Mouse (Mus musculus) myocyte (in vitro differentiated cells): ENCODE data around the gene Tesc. TPM values are rescaled to one million over a fixed set of nuclear protein-coding genes. Genes with fewer than 3 reads are reported as not detected.

Experiments used
- H3K27me3 ChIP-seq: one replicate; pipeline ENCODE4 v1.6.1; 2011; ENCODE audit not compliant: control insufficient read depth, insufficient read depth, insufficient read length
- H3K36me3 ChIP-seq: one replicate; pipeline ENCODE4 v1.6.1; 2011; ENCODE audit not compliant: control insufficient read depth, insufficient read depth
- H3K4me2 ChIP-seq: one replicate; pipeline ENCODE4 v1.6.1; 2011; ENCODE audit warnings: low read depth, control low read depth
- H3K4me3 ChIP-seq: one replicate; pipeline ENCODE4 v1.5.1; 2011; ENCODE audit warnings: mild to moderate bottlenecking, control low read depth, moderate library complexity
- H3K79me2 ChIP-seq: one replicate; pipeline ENCODE4 v1.6.1; 2011; ENCODE audit not compliant: control insufficient read depth, insufficient read depth
- H3ac ChIP-seq: one replicate; pipeline ENCODE4 v1.6.1; 2011; ENCODE audit not compliant: control insufficient read depth, insufficient read length
- CEBPB ChIP-seq: IDR thresholded peaks from 2 replicates; pipeline ENCODE4 v1.6.1; 2011; ENCODE audit warnings: mild to moderate bottlenecking, moderate library complexity; ENCODE audit not compliant: poor library complexity, insufficient read depth, severe bottlenecking
- E2F4 ChIP-seq: IDR thresholded peaks from one replicate; pipeline ENCODE4 v1.6.1; 2011; ENCODE audit warnings: mild to moderate bottlenecking, control low read depth, moderate library complexity; ENCODE audit not compliant: insufficient read depth
- MAX ChIP-seq: IDR thresholded peaks from one replicate; pipeline ENCODE4 v1.6.1; 2011; ENCODE audit warnings: low read depth, mild to moderate bottlenecking, control low read depth
- MYOD1 ChIP-seq, 3 experiments: IDR thresholded peaks; one replicate each; pipeline ENCODE4 v1.6.1; 2011; ENCODE audit warnings: control low read depth in 2 of 3, low read depth in 2 of 3, mild to moderate bottlenecking in 2 of 3, moderate library complexity in 1 of 3; ENCODE audit not compliant: insufficient read length in 2 of 3, control insufficient read depth in 1 of 3
- MYOG ChIP-seq, 3 experiments: IDR thresholded peaks; one replicate each; pipeline ENCODE4 v1.6.1; 2011; ENCODE audit warnings: control low read depth in 2 of 3, low read depth in 2 of 3, mild to moderate bottlenecking in 2 of 3; ENCODE audit not compliant: insufficient read length in 2 of 3, control insufficient read depth in 1 of 3, insufficient read depth in 1 of 3
- POLR2A ChIP-seq: IDR thresholded peaks from one replicate; pipeline ENCODE4 v1.6.1; 2011; ENCODE audit warnings: low read depth, mild to moderate bottlenecking, control low read depth, moderate library complexity; ENCODE audit not compliant: insufficient read length
- POLR2AphosphoS2 ChIP-seq: IDR thresholded peaks from one replicate; pipeline ENCODE4 v1.6.1; 2011; ENCODE audit warnings: low read depth, control low read depth; ENCODE audit not compliant: insufficient read length
- REST ChIP-seq: IDR thresholded peaks from one replicate; pipeline ENCODE4 v1.6.1; 2011; ENCODE audit warnings: mild to moderate bottlenecking, control low read depth, moderate library complexity; ENCODE audit not compliant: insufficient read depth, insufficient read length
- SRF ChIP-seq: IDR thresholded peaks from one replicate; pipeline ENCODE4 v1.6.1; 2011; ENCODE audit warnings: low read depth; ENCODE audit not compliant: control insufficient read depth, insufficient read length
- TCF12 ChIP-seq: IDR thresholded peaks from one replicate; pipeline ENCODE4 v1.6.1; 2011; ENCODE audit warnings: mild to moderate bottlenecking, control low read depth; ENCODE audit not compliant: poor library complexity, insufficient read depth, severe bottlenecking
- TCF3 ChIP-seq: IDR thresholded peaks from one replicate; pipeline ENCODE4 v1.6.1; 2011; ENCODE audit warnings: low read depth, control low read depth; ENCODE audit not compliant: insufficient read length
- USF1 ChIP-seq: IDR thresholded peaks from one replicate; pipeline ENCODE4 v1.6.1; 2011; ENCODE audit warnings: low read depth, mild to moderate bottlenecking, control low read depth, moderate library complexity
- polyA plus RNA-seq: library from polyadenylated mRNA; unstranded; fragments of >200 nt; fragmentation: generic; extraction: Trizol; gene quantifications from one replicate; pipeline ENCODE4 v1.2.1, GENCODE M21; 2012; ENCODE audit warnings: missing spikeins

The Tesc gene
- polyA plus RNA-seq, 1 experiment = 3.1 TPM

DNA sequence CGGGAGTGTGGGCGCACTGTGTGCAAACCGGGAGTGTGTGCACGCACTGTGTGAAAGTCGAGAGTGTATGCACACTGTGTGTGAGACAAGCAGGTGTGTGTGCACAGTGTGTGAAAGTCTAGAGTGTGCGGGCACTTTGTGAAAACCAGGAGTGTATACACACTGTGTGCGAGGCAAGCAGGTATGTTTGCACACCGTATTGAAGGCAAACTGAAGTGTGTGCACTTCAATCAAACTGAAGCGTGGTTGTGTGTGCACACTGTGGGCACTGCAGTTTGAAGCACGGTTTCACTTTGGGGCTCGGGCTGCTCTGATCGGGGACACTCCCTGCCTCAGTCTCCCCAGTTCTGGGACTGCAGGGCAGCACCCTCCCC lies 1.5 kb downstream of the Tesc start:
- peaks cover 41% of the 10 kb centered on the region for H3K27me3 ChIP-seq
- no peak overlapping the region for H3ac ChIP-seq
- no peaks in the 10 kb centered on the region for H3K79me2 ChIP-seq
- peak overlapping the region; percentile 10 for H3K4me3 ChIP-seq
- TF ChIP-seq MYOG (IDR thresholded peaks at IDR 0.05; ENCODE audit: control insufficient read depth in 1 of 3, insufficient read depth in 1 of 3, insufficient read length in 2 of 3, low read depth in 2 of 3) (no peak), SRF (no peak), POLR2AphosphoS2 (no peak), TCF3 (no peak), CEBPB (no peak), USF1 (no peak), MYOD1 (IDR thresholded peaks at IDR 0.05; ENCODE audit: control insufficient read depth in 1 of 3, insufficient read length in 2 of 3, low read depth in 2 of 3) (no peak), REST (no peak), MAX (no peak), POLR2A (no peak), E2F4 (no peak), TCF12 (no peak)
- H3K36me3 ChIP-seq = no peaks in the 10 kb centered on the region
- peak overlapping the region; percentile 82 for H3K4me2 ChIP-seq

- TF ChIP-seq USF1 = peak; percentile 87
- no peak for TF ChIP-seq POLR2AphosphoS2
- TF ChIP-seq TCF12 = no peak
- TF ChIP-seq MAX = no peak
- no peak for TF ChIP-seq REST
- TF ChIP-seq E2F4 = no peak
- peak in 1 of 3 experiments; percentile 68 for TF ChIP-seq MYOG (IDR thresholded peaks at IDR 0.05; ENCODE audit: control insufficient read depth in 1 of 3, insufficient read depth in 1 of 3, insufficient read length in 2 of 3, low read depth in 2 of 3)
- no peak for TF ChIP-seq SRF
- TF ChIP-seq MYOD1 (IDR thresholded peaks at IDR 0.05; ENCODE audit: control insufficient read depth in 1 of 3, insufficient read length in 2 of 3, low read depth in 2 of 3) = peak in 1 of 3 experiments; percentile 75
- TF ChIP-seq POLR2A = no peak
- no peak for TF ChIP-seq CEBPB
- Histone ChIP-seq H3ac (no peak overlapping the region), H3K79me2 (no peaks in the 10 kb centered on the region), H3K36me3 (no peaks in the 10 kb centered on the region), H3K27me3 (peaks cover 41% of the 10 kb centered on the region), H3K4me2 (peak overlapping the region; percentile 82), H3K4me3 (peak overlapping the region; percentile 10)
Measured at GRCm38 (mm10) chr5:118029420-118029819, 1.9 kb downstream of the Tesc start.

DNA sequence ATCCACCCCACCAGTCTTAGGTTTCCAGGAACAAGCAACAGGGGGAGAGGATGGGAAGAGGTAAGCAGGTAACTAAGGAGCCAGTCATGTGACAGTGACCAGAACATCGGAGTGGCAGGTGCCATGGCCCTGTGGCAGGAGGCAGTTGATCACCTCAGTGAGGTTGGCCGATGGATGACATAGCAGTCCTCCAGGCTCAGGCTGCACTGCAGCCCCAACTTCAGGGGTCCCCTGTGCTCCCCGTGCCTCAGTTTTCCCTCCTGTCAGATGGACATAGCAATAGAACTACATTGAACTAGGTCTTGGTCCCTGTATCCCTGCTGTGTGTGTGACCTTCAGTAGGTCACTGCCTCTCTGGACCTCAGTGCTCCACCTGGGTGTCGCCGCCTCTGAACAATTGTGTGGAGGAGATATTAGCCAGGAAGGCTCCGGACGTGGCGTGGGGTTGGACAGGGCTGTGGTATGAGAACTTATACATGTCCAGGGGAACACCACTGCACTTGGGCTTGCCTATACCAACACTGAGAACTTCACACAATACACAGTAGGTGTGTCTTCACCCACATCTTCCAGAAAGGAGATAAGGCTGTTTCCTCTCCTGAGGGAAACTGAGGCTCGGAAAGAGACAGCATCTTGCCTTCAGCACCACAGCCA lies 2.6 kb downstream of the Tesc start:
- Histone ChIP-seq H3K4me2 (no peak overlapping the region), H3K36me3 (no peaks in the 10 kb centered on the region), H3K4me3 (peak overlapping the region; percentile 10), H3K27me3 (peaks cover 41% of the 10 kb centered on the region), H3K79me2 (no peaks in the 10 kb centered on the region), H3ac (no peak overlapping the region)
- TF ChIP-seq MYOG (IDR thresholded peaks at IDR 0.05; ENCODE audit: control insufficient read depth in 1 of 3, insufficient read depth in 1 of 3, insufficient read length in 2 of 3, low read depth in 2 of 3) (no peak), MYOD1 (IDR thresholded peaks at IDR 0.05; ENCODE audit: control insufficient read depth in 1 of 3, insufficient read length in 2 of 3, low read depth in 2 of 3) (no peak), SRF (no peak), TCF3 (no peak), E2F4 (no peak), POLR2A (no peak), USF1 (no peak), CEBPB (no peak), POLR2AphosphoS2 (no peak)

DNA sequence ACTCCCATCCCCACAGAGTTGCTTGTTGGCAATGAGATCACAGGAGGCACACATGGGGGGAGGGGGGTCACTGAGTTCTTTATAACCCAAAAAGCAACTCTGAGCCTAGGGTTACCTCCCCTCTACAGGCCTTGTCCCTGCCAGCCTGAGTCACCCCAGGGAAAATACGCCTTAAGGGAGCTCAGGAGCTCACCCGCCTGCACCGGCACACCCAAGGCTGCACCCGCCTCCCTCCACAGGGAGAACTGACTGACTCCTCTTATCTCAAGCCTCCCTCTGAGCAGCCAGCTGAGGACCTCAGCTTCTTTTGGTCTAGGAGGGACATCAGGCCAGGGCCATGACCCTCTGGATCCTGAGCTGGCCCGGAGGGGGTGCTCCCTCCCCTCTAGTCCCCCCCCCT lies 3.5 kb downstream of the Tesc start:
- H3K36me3 ChIP-seq = no peaks in the 10 kb centered on the region
- no peak overlapping the region for H3K4me3 ChIP-seq
- peaks cover 31% of the 10 kb centered on the region for H3K27me3 ChIP-seq
- H3ac ChIP-seq = no peak overlapping the region
- TF ChIP-seq REST (no peak), USF1 (no peak)
- H3K79me2 ChIP-seq = no peaks in the 10 kb centered on the region
- H3K4me2 ChIP-seq = no peak overlapping the region

DNA sequence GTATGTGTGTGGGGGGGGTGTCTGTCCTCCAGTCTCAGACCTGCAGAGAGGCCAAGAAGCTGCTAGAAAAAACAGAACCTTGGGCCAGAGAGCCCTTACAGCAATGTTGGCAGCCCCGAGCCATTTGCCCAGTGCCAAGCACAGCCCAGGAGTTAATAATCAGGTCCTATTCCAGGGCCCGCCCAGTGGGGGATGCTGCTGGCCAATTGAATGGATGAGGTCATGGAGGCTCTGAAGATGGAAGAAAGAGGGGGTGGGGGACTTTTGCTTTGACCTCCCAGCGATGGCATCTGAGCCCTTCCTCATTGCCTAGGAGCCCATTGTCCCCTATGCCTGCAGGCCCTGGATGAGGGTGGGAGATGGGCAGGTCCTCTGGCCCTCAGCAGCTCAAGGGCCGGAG lies 4.0 kb downstream of the Tesc start:
- no peak overlapping the region for H3K4me2 ChIP-seq
- TF ChIP-seq POLR2AphosphoS2 (no peak), TCF12 (no peak), MAX (no peak), REST (no peak), E2F4 (no peak), SRF (no peak), POLR2A (no peak), USF1 (no peak), MYOD1 (IDR thresholded peaks at IDR 0.05; ENCODE audit: control insufficient read depth in 1 of 3, insufficient read length in 2 of 3, low read depth in 2 of 3) (no peak), CEBPB (no peak), TCF3 (no peak), MYOG (IDR thresholded peaks at IDR 0.05; ENCODE audit: control insufficient read depth in 1 of 3, insufficient read depth in 1 of 3, insufficient read length in 2 of 3, low read depth in 2 of 3) (no peak)
- H3K79me2 ChIP-seq = no peaks in the 10 kb centered on the region
- H3ac ChIP-seq = no peak overlapping the region
- no peak overlapping the region for H3K4me3 ChIP-seq
- H3K27me3 ChIP-seq = peaks cover 27% of the 10 kb centered on the region
- no peaks in the 10 kb centered on the region for H3K36me3 ChIP-seq
